Mouse (Mus musculus) ES-CJ7 (cell line): ENCODE results near the gene Cdc42.

Experiments
- DNase-seq: peaks from one replicate; pipeline ENCODE4 v3.0.0; 2011; ENCODE audit warnings: low read depth, low spot score

The Cdc42 gene

GRCm38 (mm10) chr4:137371596-137372523 lies 14.3 kb upstream of the Cdc42 start:
- no peak for DNase-seq

GRCm38 (mm10) chr4:137369954-137370750 lies 12.6 kb upstream of the Cdc42 start:
- DNase-seq, result peak; percentile 40

GRCm38 (mm10) chr4:137368198-137368597 lies 10.7 kb upstream of the Cdc42 start:
- DNase-seq, result no peak

GRCm38 (mm10) chr4:137367275-137368088 lies 10.0 kb upstream of the Cdc42 start:
- peak; percentile 38 for DNase-seq

DNA sequence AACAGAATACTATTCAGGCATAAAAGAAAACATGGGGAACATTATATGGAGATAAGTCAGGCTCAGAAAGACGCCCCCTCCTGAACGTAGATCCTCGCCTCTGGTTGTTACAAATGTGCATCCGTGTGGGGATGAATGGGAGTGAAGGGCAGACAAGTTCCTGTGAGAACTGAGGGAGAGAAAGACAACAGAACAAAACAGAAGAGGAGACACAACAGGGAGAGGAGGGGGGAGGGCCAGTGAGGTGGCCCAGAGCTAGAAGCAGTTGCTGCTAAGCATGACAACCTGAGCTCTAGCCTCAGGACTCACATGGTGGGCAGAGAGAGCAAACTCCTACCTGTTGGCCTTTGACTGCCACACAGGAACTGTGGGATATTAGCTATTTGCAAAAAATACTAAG lies 8.6 kb upstream of the Cdc42 start:
- no peak for DNase-seq

DNA sequence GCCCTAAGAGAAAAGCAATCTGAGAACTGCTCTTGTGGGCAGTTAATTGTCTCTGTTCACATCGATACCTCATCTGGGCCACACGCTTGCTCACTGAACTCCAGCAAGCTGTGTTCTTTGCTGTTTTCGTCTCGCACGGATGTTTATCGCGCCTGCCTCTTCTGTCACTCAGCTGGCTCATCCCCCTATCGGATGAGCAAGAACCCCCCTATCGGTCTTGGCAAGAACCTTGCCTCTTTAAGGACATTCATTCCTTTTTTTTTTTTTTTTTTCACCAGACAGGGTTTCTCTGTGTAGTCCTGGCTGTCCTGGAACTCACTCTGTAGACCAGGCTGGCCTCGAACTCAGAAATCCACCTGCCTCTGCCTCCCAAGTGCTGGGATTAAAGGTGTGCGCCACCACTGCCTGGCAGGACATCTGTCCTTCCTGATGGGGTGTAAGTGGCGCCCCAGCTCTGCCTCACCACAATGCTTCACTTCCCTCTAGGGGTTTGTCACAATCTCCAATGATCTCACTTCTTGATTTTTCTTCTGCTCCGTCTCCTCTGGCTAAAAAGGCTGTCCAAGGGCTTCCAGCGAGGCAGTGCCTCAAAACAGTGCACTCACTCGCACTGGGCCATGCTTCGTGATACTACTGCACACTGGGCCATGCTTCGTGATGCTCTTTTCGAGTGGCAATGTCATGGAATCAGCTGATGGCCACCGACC lies 8.0 kb upstream of the Cdc42 start:
- peak; percentile 40 for DNase-seq

- DNase-seq, result no peak
Observed at GRCm38 (mm10) chr4:137364826-137365225, 7.3 kb upstream of the Cdc42 start.

DNA sequence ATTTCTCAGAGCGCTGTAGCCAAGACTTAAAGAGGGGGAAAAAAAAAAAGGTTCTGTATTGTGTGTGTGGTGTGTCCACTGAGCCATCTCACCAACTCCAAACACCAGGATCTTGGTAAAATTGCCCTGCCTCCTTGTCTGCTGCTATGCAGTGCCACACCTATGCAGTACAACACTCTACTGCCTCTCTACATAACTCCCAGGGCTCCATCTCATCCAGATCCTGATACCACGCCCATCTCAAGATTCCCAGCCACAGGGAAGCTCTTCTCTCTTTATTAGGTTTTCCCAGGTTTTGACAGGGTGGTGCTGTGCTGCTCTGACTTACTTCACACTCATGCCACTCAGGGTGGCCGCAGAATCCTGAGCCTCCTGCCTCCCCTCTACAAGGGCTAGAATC lies 3.5 kb upstream of the Cdc42 start:
- DNase-seq, result no peak

GRCm38 (mm10) chr4:137358291-137359002 lies 927 bp upstream of the Cdc42 start:
- DNase-seq, result no peak

GRCm38 (mm10) chr4:137356674-137357510 lies 628 bp downstream of the Cdc42 start:
- peak; percentile 55 for DNase-seq

DNA sequence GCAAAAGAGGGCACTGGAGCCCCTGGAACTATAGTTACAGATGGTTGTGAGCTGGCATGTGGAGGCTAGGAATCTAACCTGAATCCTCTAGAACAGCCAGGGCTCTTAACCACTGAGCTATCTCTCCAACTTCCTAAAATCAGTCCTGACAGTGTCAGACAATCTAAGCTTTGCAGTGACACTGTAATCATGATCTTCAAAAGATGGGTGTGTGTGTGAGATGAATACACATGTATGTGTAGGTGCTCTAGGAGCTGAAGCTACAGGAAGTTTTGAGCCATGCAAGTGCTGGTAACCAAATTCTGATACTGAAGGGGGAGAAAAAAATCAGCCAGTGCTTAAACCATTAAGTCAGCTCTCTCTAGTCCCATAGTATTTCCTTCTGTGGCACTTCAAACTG lies 6.9 kb downstream of the Cdc42 start:
- no peak for DNase-seq

DNA sequence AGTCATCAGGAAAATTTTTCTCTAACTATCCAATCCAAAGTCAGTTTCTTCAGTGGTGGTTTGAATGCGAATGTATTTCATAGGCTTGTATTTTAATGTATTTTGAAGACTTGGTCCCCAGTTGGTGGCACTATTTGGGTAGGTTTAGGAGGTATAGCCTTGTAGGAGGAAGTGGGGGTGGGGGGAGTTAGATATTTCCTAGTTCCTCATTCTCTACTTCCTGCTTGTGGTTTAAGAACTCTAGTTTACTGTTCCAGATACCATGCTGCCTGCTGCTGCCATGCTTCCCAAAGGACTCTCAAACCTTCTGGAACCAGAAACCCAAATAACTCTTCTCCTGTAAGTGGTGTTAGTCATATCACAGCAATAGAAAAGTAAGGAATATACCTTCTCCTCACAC lies 11.7 kb downstream of the Cdc42 start:
- DNase-seq, result no peak

- DNase-seq, result no peak
Observed at GRCm38 (mm10) chr4:137345112-137345511, 12.4 kb downstream of the Cdc42 start.

- no peak for DNase-seq
Observed at GRCm38 (mm10) chr4:137342816-137343215, 14.7 kb downstream of the Cdc42 start.

GRCm38 (mm10) chr4:137339415-137339814 lies 18.1 kb downstream of the Cdc42 start:
- no peak for DNase-seq

DNA sequence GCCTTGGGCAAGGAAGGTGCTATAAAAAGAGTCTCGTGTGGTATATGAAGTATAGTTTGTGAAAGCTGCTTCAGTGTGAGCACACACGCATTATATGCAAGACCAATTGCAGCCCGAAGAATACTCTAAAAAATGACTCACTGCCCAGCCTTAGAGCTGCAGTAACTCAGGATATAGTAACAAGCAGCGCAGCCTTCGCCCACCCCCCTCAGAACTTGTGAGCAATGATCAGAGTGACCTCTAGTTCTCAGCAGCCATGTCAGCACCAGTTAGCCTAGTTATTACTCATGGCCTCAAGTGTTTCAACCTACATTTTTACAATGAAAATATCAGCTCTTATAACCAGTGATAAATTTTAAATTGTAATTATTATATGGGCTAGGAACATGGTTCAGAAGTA lies 21.1 kb downstream of the Cdc42 start:
- no peak for DNase-seq

- DNase-seq, result no peak
Observed at GRCm38 (mm10) chr4:137332051-137332450, 25.5 kb downstream of the Cdc42 start.

- DNase-seq, result no peak
Observed at GRCm38 (mm10) chr4:137326494-137326893, 31.0 kb downstream of the Cdc42 start.

GRCm38 (mm10) chr4:137324926-137325325 lies 32.6 kb downstream of the Cdc42 start:
- DNase-seq, result no peak
